Mouse (Mus musculus): ENCODE measurements around the gene Gad1. TPM values are rescaled to one million over a fixed set of nuclear protein-coding genes. Genes with fewer than 3 reads are reported as not detected.

The Gad1 gene
- polyA plus RNA-seq, 1 experiment from 2014 or later, result 0.09 TPM

- Histone ChIP-seq H3K9me3 (no peaks in the 10 kb centered on the region), H3K4me1 (no peaks in the 10 kb centered on the region), H3K27me3 (no peaks in the 10 kb centered on the region), H3K9ac (no peak overlapping the region), H3K27ac (no peak overlapping the region), H3K36me3 (no peaks in the 10 kb centered on the region), H3K4me2 (no peak overlapping the region), H3K4me3 (no peak overlapping the region)
- ATAC-seq (ENCODE audit: borderline replicate concordance, extremely low read depth, low FRiP score, low TSS enrichment), result no peak
- 57% methylated on average over 2 of the region's 2 CpGs for WGBS
These were observed 43.0 kb downstream of the Gad1 start for GRCm38 (mm10) chr2:70595896-70596295.

- Histone ChIP-seq H3K27ac (no peak overlapping the region), H3K4me2 (no peak overlapping the region), H3K36me3 (no peaks in the 10 kb centered on the region), H3K27me3 (no peaks in the 10 kb centered on the region), H3K9me3 (no peaks in the 10 kb centered on the region), H3K4me1 (no peaks in the 10 kb centered on the region), H3K9ac (no peak overlapping the region), H3K4me3 (no peak overlapping the region)
- ATAC-seq (ENCODE audit: borderline replicate concordance, extremely low read depth, low FRiP score, low TSS enrichment), result no peak
- 73% methylated on average over 3 of the region's 3 CpGs for WGBS
These were observed 56.9 kb downstream of the Gad1 start for GRCm38 (mm10) chr2:70609769-70610168.

GRCm38 (mm10) chr2:70614745-70615351 lies 62.0 kb downstream of the Gad1 start:
- no peak overlapping the region for H3K27ac ChIP-seq
- no peak overlapping the region for H3K4me2 ChIP-seq
- no peak for ATAC-seq (ENCODE audit: borderline replicate concordance, extremely low read depth, low FRiP score, low TSS enrichment)
- H3K4me1 ChIP-seq, result no peaks in the 10 kb centered on the region
- H3K4me3 ChIP-seq, result no peak overlapping the region
- H3K36me3 ChIP-seq, result no peaks in the 10 kb centered on the region
- no peak overlapping the region for H3K9ac ChIP-seq
- WGBS, result 76% methylated on average over 7 of the region's 7 CpGs
- H3K27me3 ChIP-seq, result no peaks in the 10 kb centered on the region
- no peaks in the 10 kb centered on the region for H3K9me3 ChIP-seq

GRCm38 (mm10) chr2:70616076-70616475 lies 63.2 kb downstream of the Gad1 start:
- no peak overlapping the region for H3K27ac ChIP-seq
- H3K4me3 ChIP-seq, result no peak overlapping the region
- ATAC-seq (ENCODE audit: borderline replicate concordance, extremely low read depth, low FRiP score, low TSS enrichment), result no peak
- no peaks in the 10 kb centered on the region for H3K36me3 ChIP-seq
- no peak overlapping the region for H3K4me2 ChIP-seq
- H3K9me3 ChIP-seq, result no peaks in the 10 kb centered on the region
- 71% methylated on average over 2 of the region's 2 CpGs for WGBS
- no peaks in the 10 kb centered on the region for H3K4me1 ChIP-seq
- no peaks in the 10 kb centered on the region for H3K27me3 ChIP-seq
- H3K9ac ChIP-seq, result no peak overlapping the region

- Histone ChIP-seq H3K4me3 (no peak overlapping the region), H3K9ac (no peak overlapping the region), H3K9me3 (no peaks in the 10 kb centered on the region), H3K4me1 (no peaks in the 10 kb centered on the region), H3K27ac (no peak overlapping the region), H3K27me3 (no peaks in the 10 kb centered on the region), H3K36me3 (no peaks in the 10 kb centered on the region), H3K4me2 (no peak overlapping the region)
- 66% methylated on average over 3 of the region's 3 CpGs for WGBS
- ATAC-seq (ENCODE audit: borderline replicate concordance, extremely low read depth, low FRiP score, low TSS enrichment), result no peak
These were observed 63.7 kb downstream of the Gad1 start for GRCm38 (mm10) chr2:70616617-70617016.

- 89% methylated on average over 6 of the region's 6 CpGs for WGBS
- Histone ChIP-seq H3K27ac (no peak overlapping the region), H3K4me2 (no peak overlapping the region), H3K9ac (no peak overlapping the region), H3K36me3 (no peaks in the 10 kb centered on the region), H3K4me1 (no peaks in the 10 kb centered on the region), H3K4me3 (no peak overlapping the region), H3K9me3 (no peaks in the 10 kb centered on the region), H3K27me3 (no peaks in the 10 kb centered on the region)
- ATAC-seq (ENCODE audit: borderline replicate concordance, extremely low read depth, low FRiP score, low TSS enrichment), result no peak
These were observed 66.5 kb downstream of the Gad1 start for GRCm38 (mm10) chr2:70619232-70619835.

GRCm38 (mm10) chr2:70620225-70620624 lies 67.4 kb downstream of the Gad1 start:
- Histone ChIP-seq H3K9ac (no peak overlapping the region), H3K4me2 (no peak overlapping the region), H3K27me3 (no peaks in the 10 kb centered on the region), H3K27ac (no peak overlapping the region), H3K36me3 (no peaks in the 10 kb centered on the region), H3K9me3 (no peaks in the 10 kb centered on the region), H3K4me1 (no peaks in the 10 kb centered on the region), H3K4me3 (no peak overlapping the region)
- no peak for ATAC-seq (ENCODE audit: borderline replicate concordance, extremely low read depth, low FRiP score, low TSS enrichment)
- WGBS, result 23% methylated on average over 6 of the region's 6 CpGs

- H3K36me3 ChIP-seq, result no peaks in the 10 kb centered on the region
- no peaks in the 10 kb centered on the region for H3K27me3 ChIP-seq
- no peaks in the 10 kb centered on the region for H3K9me3 ChIP-seq
- H3K4me2 ChIP-seq, result no peak overlapping the region
- 61% methylated on average over 4 of the region's 4 CpGs for WGBS
- H3K27ac ChIP-seq, result no peak overlapping the region
- H3K4me3 ChIP-seq, result no peak overlapping the region
- H3K4me1 ChIP-seq, result no peaks in the 10 kb centered on the region
- no peak overlapping the region for H3K9ac ChIP-seq
- no peak for ATAC-seq (ENCODE audit: borderline replicate concordance, extremely low read depth, low FRiP score, low TSS enrichment)
These were observed 69.4 kb downstream of the Gad1 start for GRCm38 (mm10) chr2:70622244-70622643.

GRCm38 (mm10) chr2:70625761-70626160 lies 72.9 kb downstream of the Gad1 start:
- ATAC-seq (ENCODE audit: borderline replicate concordance, extremely low read depth, low FRiP score, low TSS enrichment), result no peak
- H3K9me3 ChIP-seq, result no peaks in the 10 kb centered on the region
- H3K4me3 ChIP-seq, result no peak overlapping the region
- H3K27me3 ChIP-seq, result no peaks in the 10 kb centered on the region
- H3K9ac ChIP-seq, result no peak overlapping the region
- WGBS, result 44% methylated on average over 7 of the region's 7 CpGs
- no peak overlapping the region for H3K4me2 ChIP-seq
- no peaks in the 10 kb centered on the region for H3K4me1 ChIP-seq
- H3K27ac ChIP-seq, result no peak overlapping the region
- no peaks in the 10 kb centered on the region for H3K36me3 ChIP-seq

GRCm38 (mm10) chr2:70628397-70628796 lies 75.5 kb downstream of the Gad1 start:
- no peak for ATAC-seq (ENCODE audit: borderline replicate concordance, extremely low read depth, low FRiP score, low TSS enrichment)
- WGBS, result 88% methylated on average over 12 of the region's 12 CpGs

GRCm38 (mm10) chr2:70629339-70629761 lies 76.5 kb downstream of the Gad1 start:
- H3K9me3 ChIP-seq, result no peaks in the 10 kb centered on the region
- no peak overlapping the region for H3K9ac ChIP-seq
- H3K36me3 ChIP-seq, result no peaks in the 10 kb centered on the region
- peak overlapping the region; percentile 16 for H3K4me3 ChIP-seq
- 12% methylated on average over 10 of the region's 10 CpGs for WGBS
- H3K4me1 ChIP-seq, result no peaks in the 10 kb centered on the region
- peak overlapping the region; percentile 40 for H3K4me2 ChIP-seq
- no peaks in the 10 kb centered on the region for H3K27me3 ChIP-seq
- peak; percentile 59; the same call in 1 of the 2 replicates for ATAC-seq (ENCODE audit: borderline replicate concordance, extremely low read depth, low FRiP score, low TSS enrichment)
- H3K27ac ChIP-seq, result no peak overlapping the region

More at GRCm38 (mm10) chr2:70628397-70628796, 75.5 kb downstream of the Gad1 start:
- Histone ChIP-seq H3K9me3 (no peaks in the 10 kb centered on the region), H3K36me3 (no peaks in the 10 kb centered on the region), H3K4me1 (no peaks in the 10 kb centered on the region), H3K9ac (no peak overlapping the region), H3K27ac (no peak overlapping the region), H3K4me2 (no peak overlapping the region), H3K27me3 (no peaks in the 10 kb centered on the region), H3K4me3 (no peak overlapping the region)

GRCm38 (mm10) chr2:70629921-70630320 lies 77.0 kb downstream of the Gad1 start:
- no peak overlapping the region for H3K4me3 ChIP-seq
- no peaks in the 10 kb centered on the region for H3K36me3 ChIP-seq
- no peaks in the 10 kb centered on the region for H3K4me1 ChIP-seq
- 64% methylated on average over 3 of the region's 3 CpGs for WGBS
- H3K9me3 ChIP-seq, result no peaks in the 10 kb centered on the region
- no peak for ATAC-seq (ENCODE audit: borderline replicate concordance, extremely low read depth, low FRiP score, low TSS enrichment)
- H3K27me3 ChIP-seq, result no peaks in the 10 kb centered on the region
- peak overlapping the region; percentile 40 for H3K4me2 ChIP-seq
- no peak overlapping the region for H3K9ac ChIP-seq
- H3K27ac ChIP-seq, result no peak overlapping the region

Measured in lung, embryonic 15.5 days (tissue).